Mouse (Mus musculus) B cell, adult 62 days (primary cell): Measurements from ENCODE around the gene Gm20792. TPM values are rescaled to one million over a fixed set of nuclear protein-coding genes. Genes with fewer than 3 reads are reported as not detected.

Experiments
- total RNA-seq: library from RNA; stranded (reverse); gene quantifications from 4 replicates; pipeline ENCODE4 v1.2.4, GENCODE M21; 2023

The Gm20792 gene
- not detected in 4 replicates for total RNA-seq

DNA sequence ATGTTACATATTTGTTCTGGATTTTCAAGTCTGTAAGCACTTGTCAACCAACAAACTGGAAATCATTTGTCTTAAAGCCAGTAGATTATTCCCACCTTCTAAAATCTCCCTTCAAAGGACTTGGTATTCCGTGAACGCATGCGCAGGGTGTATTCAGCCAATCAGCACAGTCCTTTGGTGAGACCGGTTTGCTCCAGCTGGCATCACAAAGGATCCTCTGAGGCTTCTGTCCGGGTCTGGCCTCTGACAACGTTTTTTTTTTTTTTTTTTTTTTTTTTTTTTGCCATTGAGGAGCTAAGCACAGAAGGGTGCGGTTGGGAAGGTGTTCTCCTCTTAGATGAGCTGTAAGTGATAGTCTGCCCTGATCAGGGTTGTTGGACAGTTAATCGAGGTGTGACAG lies at the start of gene Gm20792:
Gene Gm20792 (plus strand): TSS at position 301 of the 400 bp plus-strand sequence.

